Mouse (Mus musculus) C2C12 (cell line): ENCODE measurements around the gene Ppa1.

Source experiments
- CTCF ChIP-seq: IDR thresholded peaks from one replicate; pipeline ENCODE4 v1.5.1; 2011; ENCODE audit not compliant: control insufficient read depth, insufficient read depth, insufficient read length
- FOSL1 ChIP-seq: IDR thresholded peaks from one replicate; pipeline ENCODE4 v1.8.0; 2011; ENCODE audit warnings: mild to moderate bottlenecking, low read length; ENCODE audit not compliant: poor library complexity, insufficient read depth, severe bottlenecking
- MAX ChIP-seq: IDR thresholded peaks from one replicate; pipeline ENCODE4 v1.6.1; 2011; ENCODE audit warnings: mild to moderate bottlenecking, control low read depth
- MYOD1 ChIP-seq: IDR thresholded peaks from one replicate; pipeline ENCODE4 v1.6.1; 2011; ENCODE audit warnings: low read depth; ENCODE audit not compliant: control insufficient read depth, insufficient read length
- USF1 ChIP-seq: IDR thresholded peaks from one replicate; pipeline ENCODE4 v1.6.1; 2011; ENCODE audit warnings: low read depth, mild to moderate bottlenecking, control low read depth, moderate library complexity

DNA sequence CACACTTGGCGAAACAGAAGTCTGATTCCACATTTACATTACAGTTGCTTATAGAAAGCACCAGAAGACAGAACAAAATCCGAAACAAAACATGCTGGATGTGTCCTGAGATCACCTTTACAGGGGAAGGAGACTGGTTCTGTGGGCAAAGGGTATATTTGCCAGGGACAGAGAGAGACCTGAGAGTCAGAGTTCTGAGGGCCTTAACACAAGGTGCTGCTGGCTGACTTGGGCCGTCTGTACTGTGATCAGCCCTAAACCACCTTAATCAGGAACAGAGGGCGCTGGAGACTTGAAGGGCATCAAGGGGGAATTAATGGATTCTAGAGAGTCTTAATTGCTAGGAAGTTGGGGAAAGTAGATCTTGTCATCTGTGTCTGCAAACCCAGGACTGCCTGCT is 45.2 kb downstream of the Ppa1 start:
- TF ChIP-seq CTCF (no peak), FOSL1 (no peak), USF1 (no peak), MYOD1 (no peak), MAX (no peak)
